ENCODE assay signal across 9 mouse cellular contexts in the genomic region with DNA sequence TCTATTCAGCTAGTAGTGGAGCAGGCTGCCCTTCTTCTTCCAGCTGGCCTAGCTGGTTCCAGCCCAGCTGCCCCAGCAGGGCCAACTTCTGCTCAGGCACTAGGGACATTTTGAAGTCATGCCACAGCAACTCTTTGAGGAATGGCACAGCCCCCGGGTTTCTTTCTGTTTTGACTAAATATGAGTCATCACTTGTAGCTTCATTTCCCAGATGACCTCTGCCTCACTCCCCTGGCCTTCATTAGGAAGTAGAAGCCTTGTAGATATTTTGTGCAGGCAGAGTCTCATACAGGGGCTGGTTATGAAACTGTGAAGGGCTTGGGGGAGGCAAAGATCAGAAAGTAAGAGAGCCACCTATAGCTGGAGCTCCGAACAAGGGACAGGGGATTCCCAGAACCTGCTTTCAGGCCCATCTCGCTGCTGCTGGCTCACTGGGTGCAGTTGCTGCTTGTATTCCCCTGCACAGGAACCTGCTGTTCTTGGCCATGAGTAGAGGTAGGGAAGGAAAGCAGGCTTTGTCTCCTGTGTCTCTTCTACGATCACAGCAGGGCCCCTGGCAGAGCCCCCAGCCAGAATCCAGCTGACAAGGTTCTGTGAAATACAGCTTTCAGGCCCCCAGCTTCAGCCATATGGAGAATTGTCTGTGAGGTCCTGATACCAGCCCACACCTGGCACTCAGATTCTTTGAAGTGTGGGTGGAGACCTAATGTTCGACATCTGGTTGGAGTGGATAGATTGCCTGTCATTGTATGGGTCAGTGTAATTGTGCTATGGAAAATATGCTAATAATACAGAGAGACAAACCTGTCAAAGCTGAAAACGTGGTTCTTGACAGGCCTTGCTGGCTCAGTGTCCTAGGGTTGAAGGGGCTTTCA. TPM values are rescaled to one million over a fixed set of nuclear protein-coding genes. Genes with fewer than 3 reads are reported as not detected.
DNase-seq lines count a peak whose midpoint lies in the region; ATAC-seq lines count a peak whose summit lies in the region.
"Had no signal": no experiment of that assay in that cellular context is flagged by ENCODE, and none has a peak within 500 bp of the region (broad histone marks: within the 10 kb centered on the region; RNA-seq: fewer than 3 reads in every experiment).

No protein-coding gene starts in this region.

- peak overlapping the region; percentile 12; the same call in 1 of the 2 replicates for H3K9ac ChIP-seq in liver, embryonic 15.5 days
- H3K9ac ChIP-seq in stomach, embryonic 16.5 days (ENCODE audit: low read length), result no peak overlapping the region
- H3K9ac ChIP-seq: lung, embryonic 14.5 days had no signal

- H3K27ac ChIP-seq in liver, embryonic 15.5 days (replicated peaks), result peak overlapping the region; percentile 46
- peak overlapping the region; percentile 61 for H3K27ac ChIP-seq in stomach, embryonic 16.5 days (ENCODE audit: low read length)

- no peak overlapping the region for H3K4me3 ChIP-seq in liver, embryonic 15.5 days (replicated peaks)
- H3K4me3 ChIP-seq in stomach, embryonic 16.5 days (replicated peaks; ENCODE audit: low read length), result no peak overlapping the region

- peak overlapping the region; percentile 28 for H3K4me2 ChIP-seq in liver, embryonic 15.5 days
- H3K4me2 ChIP-seq in stomach, embryonic 16.5 days (ENCODE audit: low read depth, low read length), result no peak overlapping the region
- H3K4me2 ChIP-seq: lung, embryonic 14.5 days had no signal

- peak; percentile 60 for ATAC-seq in liver, embryonic 15.5 days (ENCODE audit: insufficient read depth)
- no peak for ATAC-seq in stomach, embryonic 16.5 days (ENCODE audit: insufficient read depth, low FRiP score)

- H3K36me3 ChIP-seq in liver, embryonic 15.5 days (replicated peaks), result no peaks in the 10 kb centered on the region
- no peaks in the 10 kb centered on the region for H3K36me3 ChIP-seq in stomach, embryonic 16.5 days (ENCODE audit: control insufficient read depth, insufficient read depth, low read length)

- peak; percentile 27 to 30 for DNase-seq in lung, adult 18-20 months
- DNase-seq in lung, postnatal 4 days, result no peak
- peak; percentile 71 to 72 for DNase-seq in adrenal gland, postnatal 36 days
- DNase-seq in gastrocnemius, postnatal 10 days, result peak; percentile 19
- peak; percentile 78 for DNase-seq in induced T-regulatory cell, adult 2 months (ENCODE audit: low read depth)
- DNase-seq in yolk sac, embryonic 10.5 days (ENCODE audit: low spot score), result no peak
- DNase-seq: lung, embryonic 14.5 days had no signal

- no peaks in the 10 kb centered on the region for H3K27me3 ChIP-seq in liver, embryonic 15.5 days
- H3K27me3 ChIP-seq in stomach, embryonic 16.5 days (ENCODE audit: control insufficient read depth, insufficient read depth, low read length), result no peaks in the 10 kb centered on the region

- H3K9me3 ChIP-seq in liver, embryonic 15.5 days (replicated peaks), result no peaks in the 10 kb centered on the region
- no peaks in the 10 kb centered on the region for H3K9me3 ChIP-seq in stomach, embryonic 16.5 days (replicated peaks; ENCODE audit: control insufficient read depth, low read length)

- peaks cover 60% of the 10 kb centered on the region for H3K4me1 ChIP-seq in liver, embryonic 15.5 days (replicated peaks)
- peaks cover 32% of the 10 kb centered on the region for H3K4me1 ChIP-seq in stomach, embryonic 16.5 days (ENCODE audit: control insufficient read depth, insufficient read depth, low read length)

- 33% methylated on average over 6 of the region's 6 CpGs for WGBS in liver, embryonic 15.5 days (ENCODE audit: insufficient replicate concordance)
- WGBS in stomach, embryonic 16.5 days, result 54% methylated on average over 6 of the region's 6 CpGs

RNA-seq across cellular contexts. Expression of a gene that starts 30.4 kb away (rescaled TPM):
- total RNA-seq in adrenal gland, postnatal 36 days (2021), result 10 to 100 TPM; 29.7 to 32.9 TPM
- 10 to 100 TPM; 30.2 to 38.0 TPM for total RNA-seq in gastrocnemius, postnatal 10 days (2021)
- polyA plus RNA-seq in liver, embryonic 15.5 days (2015; fragmentation: Nextera tagmentation; extraction: Ambion mirVana), result 10.2 and 10.8 TPM in 2 replicates
- 34.1 and 36.3 TPM in 2 replicates for polyA plus RNA-seq in stomach, embryonic 16.5 days (2015; fragmentation: Nextera tagmentation; extraction: Ambion mirVana)

Comparison
In these comparisons a context has a peak if more than half of its experiments do, and no peak if none do; other contexts are left out.
1. DNase-seq: peak in lung, adult 18-20 months (2 of 2), adrenal gland, postnatal 36 days (2 of 2), gastrocnemius, postnatal 10 days (single experiment) and induced T-regulatory cell, adult 2 months (single experiment); none in lung, postnatal 4 days (0 of 2) and yolk sac, embryonic 10.5 days (single experiment).